Mouse (Mus musculus): Measurements from ENCODE around the gene Stxbp6. TPM values are rescaled to one million over a fixed set of nuclear protein-coding genes. Genes with fewer than 3 reads are reported as not detected.

Gene Stxbp6
- total RNA-seq, 1 experiment from 2014 or later: 0.94 TPM

DNA sequence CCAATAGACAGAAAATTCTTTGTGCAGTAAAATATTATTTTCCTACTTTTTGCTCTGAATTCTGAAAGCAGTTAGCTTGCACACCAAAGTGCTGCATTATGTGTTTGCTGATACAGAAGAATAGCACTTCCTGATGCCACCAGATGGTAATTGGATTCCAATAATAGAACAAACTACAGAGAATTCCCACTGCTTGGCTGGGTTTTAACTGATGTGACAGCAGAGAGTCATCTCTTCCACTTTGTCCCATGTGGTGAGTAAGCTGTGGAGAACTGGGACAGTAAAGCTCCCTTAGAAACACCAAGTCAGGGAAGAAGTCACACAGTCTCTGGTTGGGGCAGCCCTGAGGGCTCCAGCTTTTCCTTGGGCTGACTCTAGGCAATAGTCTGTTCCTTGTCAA, 270.3 kb downstream of the Stxbp6 start:
- ATAC-seq (replicated peaks in 1 of 2; ENCODE audit: insufficient read depth in 1 of 2, low FRiP score in 2 of 2, low TSS enrichment in 1 of 2, low read depth in 1 of 2, poor library complexity in 2 of 2, severe bottlenecking in 2 of 2): no peak
